Mouse (Mus musculus) liver, embryonic 16.5 days (tissue): ENCODE results near the gene Psrc1. TPM values are rescaled to one million over a fixed set of nuclear protein-coding genes. Genes with fewer than 3 reads are reported as not detected.

Source experiments
- ATAC-seq: fragments of 200-750 bp; cut with Nextera tagmentation; 2 replicates; pipeline ENCODE4 v1.8.0; 2017; ENCODE audit warnings: low read depth, mild to moderate bottlenecking, moderate number of reproducible peaks, moderate library complexity
- H3K27ac ChIP-seq: fragments of 300-500 bp; sonication (generic); 2 replicates; pipeline ENCODE4 v1.5.1; 2014; ENCODE audit warnings: mild to moderate bottlenecking, low read length
- H3K27me3 ChIP-seq: fragments of 300-500 bp; sonication (generic); 2 replicates; pipeline ENCODE4 v1.6.1; 2014; ENCODE audit warnings: low read depth, low read length, mixed read lengths; ENCODE audit not compliant: control insufficient read depth, insufficient read depth
- H3K36me3 ChIP-seq: fragments of 300-500 bp; sonication (generic); 2 replicates; pipeline ENCODE4 v1.6.1; 2014; ENCODE audit warnings: mild to moderate bottlenecking; ENCODE audit not compliant: control insufficient read depth, insufficient read depth
- H3K4me1 ChIP-seq: fragments of 300-500 bp; sonication (generic); 2 replicates; pipeline ENCODE4 v1.6.1; 2014; ENCODE audit warnings: low read depth, low read length, mixed read lengths; ENCODE audit not compliant: control insufficient read depth
- H3K4me2 ChIP-seq: fragments of 300-500 bp; sonication (generic); 2 replicates; pipeline ENCODE4 v1.6.1; 2014; ENCODE audit warnings: low read depth, low read length, mixed read lengths
- H3K4me3 ChIP-seq: fragments of 300-500 bp; sonication (generic); 2 replicates; pipeline ENCODE4 v1.5.1; 2014; ENCODE audit warnings: low read depth, mild to moderate bottlenecking, low read length
- H3K9ac ChIP-seq: fragments of 300-500 bp; sonication (generic); 2 replicates; pipeline ENCODE4 v1.6.1; 2014; ENCODE audit warnings: low read depth, low read length
- H3K9me3 ChIP-seq: fragments of 300-500 bp; sonication (generic); replicated peaks from 2 replicates; pipeline ENCODE4 v1.6.1; 2016; ENCODE audit warnings: low read length; ENCODE audit not compliant: control insufficient read depth
- WGBS: fragments of 180-500 bp; shearing (Covaris S2); extraction: QIAGEN DNeasy Blood & Tissue Kit; methylation state at CpG from one replicate; pipeline ENCODE4 v1.1.7; 2014; ENCODE audit not compliant: insufficient replicate concordance; 5-methylcytosine and 5-hydroxymethylcytosine counted together
- polyA plus RNA-seq: library from polyadenylated mRNA; unstranded; fragments of >200 nt; fragmentation: Nextera tagmentation; extraction: Ambion mirVana; gene quantifications from 2 replicates; pipeline ENCODE4 v1.2.1, GENCODE M21; 2015

Psrc1 gene
- polyA plus RNA-seq, 1 experiment from 2014 or later, result 12.0 TPM

DNA sequence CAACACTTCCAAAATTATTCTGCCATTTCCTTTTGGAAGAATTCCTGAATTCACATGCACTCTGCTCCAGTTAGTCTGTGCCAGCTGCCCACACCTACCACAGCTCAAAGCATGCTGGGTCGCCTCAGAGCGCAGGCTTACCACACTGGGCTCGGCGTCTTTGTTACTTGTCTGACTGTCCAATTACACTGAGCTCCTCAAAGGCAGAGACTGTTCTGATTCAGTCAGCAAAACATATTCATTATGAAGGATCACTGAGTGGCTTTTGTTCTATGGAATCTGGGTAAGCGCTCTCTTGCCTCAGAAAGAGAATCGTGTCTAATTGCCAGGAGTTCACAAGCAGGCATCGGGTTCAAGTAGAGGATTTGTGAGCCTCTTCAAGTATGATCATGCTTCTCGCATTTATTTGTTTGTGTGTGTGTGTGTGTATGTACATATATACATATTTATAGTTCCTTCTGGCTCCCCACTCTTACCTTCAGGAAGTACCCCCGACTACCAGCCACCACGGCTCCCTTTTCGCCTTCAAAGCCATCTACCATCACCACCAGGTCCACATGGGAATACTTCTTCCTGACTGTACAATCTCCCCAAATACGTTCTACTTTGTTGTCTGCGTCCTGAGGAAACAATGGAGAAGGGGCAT, 49.0 kb downstream of the Psrc1 start:
- no peak overlapping the region for H3K4me3 ChIP-seq
- WGBS, result 87% methylated on average over 13 of the region's 13 CpGs
- ATAC-seq, result no peak

DNA sequence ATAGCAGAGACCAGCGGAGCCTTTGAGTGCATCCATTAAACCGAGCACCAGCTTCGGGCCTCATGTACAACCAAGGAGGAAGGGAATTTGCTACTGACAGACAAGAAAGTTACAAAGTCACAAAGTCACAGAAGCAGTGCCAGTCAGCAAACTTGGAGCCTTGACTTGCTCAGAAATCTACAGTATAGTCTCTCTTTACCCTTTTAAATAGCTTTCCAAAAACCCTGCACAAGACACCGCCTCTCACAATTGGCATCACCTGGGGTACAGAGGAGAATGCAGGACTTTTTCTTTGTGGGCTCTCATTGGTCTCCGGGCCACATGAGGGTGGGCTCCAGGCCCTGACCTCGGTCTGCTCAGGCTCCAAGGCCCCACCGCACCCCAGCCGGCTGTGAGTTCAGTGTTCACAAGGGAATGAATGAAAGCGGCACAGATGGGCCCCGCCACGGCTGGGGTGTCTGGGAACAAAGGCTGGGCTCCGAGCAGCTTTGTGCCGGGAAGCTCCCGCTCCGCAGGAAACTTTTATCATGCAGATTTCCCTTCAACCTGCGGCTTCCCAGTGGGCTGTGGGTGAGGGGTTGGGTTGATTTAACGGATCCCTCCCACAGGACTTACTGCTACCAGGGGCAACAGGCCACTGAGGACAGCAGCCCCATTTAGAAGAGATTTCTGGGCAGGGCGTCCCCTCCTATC, 49.7 kb downstream of the Psrc1 start:
- Histone ChIP-seq H3K4me3 (no peak overlapping the region), H3K9ac (no peak overlapping the region), H3K4me2 (no peak overlapping the region), H3K27me3 (no peaks in the 10 kb centered on the region), H3K4me1 (no peaks in the 10 kb centered on the region), H3K9me3 (no peaks in the 10 kb centered on the region), H3K36me3 (peaks cover 74% of the 10 kb centered on the region), H3K27ac (no peak overlapping the region)
- 83% methylated on average over 18 of the region's 18 CpGs for WGBS
- no peak for ATAC-seq

More for the DNA sequence above, 49.0 kb downstream of the Psrc1 start:
- Histone ChIP-seq H3K4me2 (no peak overlapping the region), H3K4me1 (no peaks in the 10 kb centered on the region), H3K9ac (no peak overlapping the region), H3K27me3 (no peaks in the 10 kb centered on the region), H3K27ac (no peak overlapping the region), H3K9me3 (no peaks in the 10 kb centered on the region), H3K36me3 (peaks cover 81% of the 10 kb centered on the region)

DNA sequence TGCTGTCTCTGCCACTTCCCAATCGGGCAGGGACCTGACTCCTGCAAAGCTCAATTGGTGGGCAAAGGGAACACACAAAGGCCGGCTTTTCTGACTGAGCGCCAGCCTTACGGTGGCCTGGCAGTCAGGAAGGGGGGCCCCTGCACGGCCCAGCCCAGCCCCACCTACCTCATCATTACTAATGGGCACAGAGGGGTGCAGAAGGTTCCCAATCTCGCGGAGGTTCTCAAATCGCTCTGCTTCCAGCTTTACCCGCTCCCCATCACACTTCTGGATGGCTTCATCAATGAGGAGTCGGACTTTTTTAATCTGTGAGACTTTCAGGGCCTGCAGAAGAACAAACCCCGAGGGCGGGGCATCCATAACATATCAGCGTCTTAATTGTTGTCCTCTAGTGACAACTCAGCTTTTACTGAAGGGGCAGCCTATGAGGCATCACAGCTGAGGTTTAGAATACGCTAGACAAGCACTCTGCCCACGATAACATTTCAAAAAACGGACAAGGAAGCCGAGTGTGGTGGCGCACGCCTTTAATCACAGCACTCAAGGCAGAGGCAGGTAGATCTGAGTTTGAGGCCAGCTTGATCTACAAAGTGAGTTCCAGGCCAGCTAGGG, 50.3 kb downstream of the Psrc1 start:
- Histone ChIP-seq H3K36me3 (peaks cover 68% of the 10 kb centered on the region), H3K4me3 (no peak overlapping the region), H3K4me1 (no peaks in the 10 kb centered on the region), H3K9ac (no peak overlapping the region), H3K4me2 (no peak overlapping the region), H3K9me3 (no peaks in the 10 kb centered on the region), H3K27me3 (no peaks in the 10 kb centered on the region), H3K27ac (no peak overlapping the region)
- 78% methylated on average over 19 of the region's 19 CpGs for WGBS
- ATAC-seq, result no peak

DNA sequence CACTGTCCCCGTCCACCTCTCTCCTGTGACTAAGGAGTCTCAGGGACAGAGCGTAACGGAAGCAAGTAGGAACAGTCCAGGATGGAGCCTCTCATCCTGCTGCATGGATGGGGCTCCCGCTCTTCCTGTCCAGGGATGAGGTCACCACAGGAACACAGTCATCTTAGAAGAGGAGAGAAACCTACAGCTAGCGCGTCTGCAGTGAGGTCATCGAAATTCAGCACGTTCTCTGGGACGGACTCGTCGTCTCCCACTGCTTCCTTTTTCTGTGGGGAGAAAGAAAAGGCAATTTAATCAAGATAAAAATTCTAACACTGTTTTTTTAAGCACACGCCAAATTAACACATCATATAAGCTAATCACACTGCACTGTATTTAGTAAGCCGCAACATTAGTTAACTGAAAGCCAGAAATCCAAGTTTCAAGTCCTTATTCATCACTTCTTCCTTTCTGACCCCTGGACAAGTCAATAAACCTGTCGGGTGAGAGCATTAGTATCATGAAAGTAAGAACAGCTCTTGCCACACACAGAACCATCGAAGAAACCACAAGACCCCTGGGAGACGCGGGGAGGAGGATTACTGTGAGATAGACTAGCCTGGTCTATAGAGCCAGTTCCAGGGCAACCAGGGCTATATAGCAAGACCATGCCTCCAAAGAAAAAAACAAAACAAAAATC, 52.2 kb downstream of the Psrc1 start:
- Histone ChIP-seq H3K4me3 (no peak overlapping the region), H3K27me3 (no peaks in the 10 kb centered on the region), H3K27ac (no peak overlapping the region), H3K9me3 (no peaks in the 10 kb centered on the region), H3K4me1 (peaks cover under 1% of the 10 kb centered on the region; the same call in 1 of the 2 replicates), H3K9ac (no peak overlapping the region), H3K4me2 (no peak overlapping the region), H3K36me3 (peaks cover 55% of the 10 kb centered on the region)
- 81% methylated on average over 17 of the region's 17 CpGs for WGBS
- ATAC-seq, result peak; percentile 30; the same call in 1 of the 2 replicates

DNA sequence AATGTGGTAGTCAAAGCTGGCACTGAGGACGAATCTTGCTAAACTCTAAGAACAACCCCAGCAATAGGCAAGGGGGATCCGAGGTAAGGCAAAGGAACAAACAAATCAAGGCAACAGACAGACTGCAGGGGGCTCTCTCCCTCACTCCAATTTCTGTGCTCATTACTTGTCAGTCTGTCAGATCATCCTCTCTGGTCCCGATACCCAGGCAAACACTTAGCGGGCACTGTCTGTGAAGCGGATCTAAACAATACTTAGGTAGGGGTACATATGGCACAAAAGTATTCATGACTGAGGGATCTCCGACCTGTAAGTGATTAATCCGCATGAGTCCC, 52.7 kb downstream of the Psrc1 start:
- ATAC-seq, result no peak
- 83% methylated on average over 7 of the region's 7 CpGs for WGBS
- Histone ChIP-seq H3K27ac (no peak overlapping the region), H3K4me1 (peaks cover 2% of the 10 kb centered on the region; the same call in 1 of the 2 replicates), H3K9me3 (no peaks in the 10 kb centered on the region), H3K27me3 (no peaks in the 10 kb centered on the region), H3K9ac (no peak overlapping the region), H3K4me2 (no peak overlapping the region), H3K36me3 (peaks cover 50% of the 10 kb centered on the region), H3K4me3 (no peak overlapping the region)

Other genes with a start within 250 kb of the Psrc1 start
- 69.9 and 73.7 TPM in 2 replicates for gene Gnai3, start 237.7 kb upstream of the Psrc1 start, polyA plus RNA-seq
- 0.02 TPM in 1 of 2 replicates, not detected in the other for gene Gpr61, start 229.0 kb upstream of the Psrc1 start, polyA plus RNA-seq
- gene Amigo1, start 197.5 kb upstream of the Psrc1 start, polyA plus RNA-seq, result 0.61 and 0.64 TPM in 2 replicates
- 1.9 TPM in 2 replicates for gene Cyb561d1, start 182.6 kb upstream of the Psrc1 start, polyA plus RNA-seq
- gene Atxn7l2, start 172.9 kb upstream of the Psrc1 start, polyA plus RNA-seq, result 2.0 and 2.1 TPM in 2 replicates
- gene Sypl2, start 157.2 kb upstream of the Psrc1 start, polyA plus RNA-seq, result 0.20 and 0.71 TPM in 2 replicates
- gene Psma5, start 126.9 kb upstream of the Psrc1 start, polyA plus RNA-seq, result 126 and 136 TPM in 2 replicates
- 1.8 and 2.5 TPM in 2 replicates for gene Sort1, start 99.8 kb upstream of the Psrc1 start, polyA plus RNA-seq
- 0.71 and 1.0 TPM in 2 replicates for gene Mybphl, start 18.9 kb upstream of the Psrc1 start, polyA plus RNA-seq
- 0.08 and 0.30 TPM in 2 replicates for gene Celsr2, start 31.7 kb downstream of the Psrc1 start, polyA plus RNA-seq
- gene Sars, start 61.4 kb downstream of the Psrc1 start, polyA plus RNA-seq, result 72.6 and 76.8 TPM in 2 replicates
- not detected in 2 replicates for gene 1700013F07Rik, start 150.3 kb downstream of the Psrc1 start, polyA plus RNA-seq
- 0.21 and 0.63 TPM in 2 replicates for gene 5330417C22Rik, start 152.7 kb downstream of the Psrc1 start, polyA plus RNA-seq
- gene Tmem167b, start 178.6 kb downstream of the Psrc1 start, polyA plus RNA-seq, result 16.1 and 16.8 TPM in 2 replicates
- gene Taf13, start 187.9 kb downstream of the Psrc1 start, polyA plus RNA-seq, result 8.9 and 10.3 TPM in 2 replicates
- 1.4 and 1.9 TPM in 2 replicates for gene Wdr47, start 207.4 kb downstream of the Psrc1 start, polyA plus RNA-seq